Mouse (Mus musculus): ENCODE measurements at regions not wholly inside any gene's neighbourhood (a gene's known extent, or its start where the extent isn't known, plus 50 kb on each side); places are given as distances from the start of the nearest gene placed in this dataset.

DNA sequence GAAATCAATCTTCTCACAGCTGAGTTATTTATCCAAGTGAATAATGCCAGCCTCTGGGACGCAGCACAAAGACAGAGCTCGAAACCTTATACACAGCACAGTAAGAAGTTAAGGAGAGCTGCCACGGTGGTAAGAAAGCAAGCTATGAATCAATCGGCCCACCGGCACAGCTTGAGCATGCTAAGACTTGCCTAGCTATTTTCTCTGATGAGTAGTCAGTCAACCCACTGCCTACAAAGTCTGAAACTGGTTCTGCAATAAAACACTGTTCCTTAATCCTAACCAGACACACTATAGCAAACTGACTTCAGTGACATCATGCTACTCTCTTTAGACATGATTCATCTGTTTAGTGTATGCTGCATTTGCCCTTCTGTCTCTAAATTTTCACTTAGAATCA, 268.7 kb downstream of the 1190002N15Rik start:
- DNase-seq (ENCODE audit: low spot score in 2 of 2), result no peak

DNA sequence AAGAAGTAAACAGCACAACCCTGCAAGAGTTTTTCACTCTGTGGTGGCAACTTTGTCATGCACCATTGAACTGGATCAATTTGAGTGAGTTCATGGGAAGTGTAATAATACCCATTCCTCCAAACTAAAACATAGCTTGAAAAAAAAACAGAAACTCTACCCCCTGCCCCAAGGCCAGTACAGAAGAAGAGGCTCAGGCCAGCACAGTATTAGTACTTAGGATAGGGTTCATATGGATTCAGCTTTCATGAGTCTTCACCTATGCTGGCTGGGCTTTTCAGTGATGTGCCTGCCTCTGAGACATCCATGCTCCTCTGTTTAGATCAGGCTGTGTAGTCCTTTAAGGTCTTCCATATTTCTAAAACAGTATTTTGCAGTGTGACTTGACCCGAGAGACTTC, 270.6 kb downstream of the 1190002N15Rik start:
- DNase-seq (ENCODE audit: low spot score in 2 of 2), result no peak

DNA sequence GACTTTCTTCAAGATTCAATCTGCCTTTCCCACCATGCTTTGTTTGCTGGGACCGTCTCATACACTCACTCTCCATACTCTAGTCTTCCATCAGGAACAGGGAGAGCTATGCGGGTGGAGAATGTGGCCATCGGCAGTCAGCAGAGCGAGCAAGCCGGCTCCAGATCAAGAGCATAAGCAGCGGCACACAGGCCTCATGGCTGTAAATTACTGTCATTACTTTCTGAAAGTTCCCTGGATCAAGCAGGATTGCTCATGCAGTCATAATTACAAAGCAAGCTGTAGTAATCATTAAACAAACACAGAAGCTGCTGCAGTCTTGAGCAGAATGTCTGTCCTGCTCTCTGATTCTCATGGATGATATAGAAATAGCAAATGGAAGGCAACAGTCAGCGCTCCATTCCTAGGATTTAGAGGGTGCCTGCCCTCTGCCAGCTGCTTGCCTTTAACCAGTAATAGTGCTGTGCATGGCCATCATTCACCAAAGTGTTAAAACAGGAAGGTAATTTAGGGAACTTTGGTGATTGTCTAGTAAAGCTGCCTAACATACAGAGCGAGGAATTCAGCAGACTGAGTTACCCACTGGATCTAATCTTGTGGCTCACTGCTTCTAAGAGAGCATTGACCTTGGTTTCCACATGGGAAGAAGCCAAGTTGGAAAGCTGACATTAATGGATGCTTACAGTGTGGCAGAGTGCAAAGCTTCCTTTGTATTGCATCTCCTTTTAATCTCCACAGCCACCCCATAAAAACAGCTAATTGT, 298.2 kb downstream of the 1190002N15Rik start:
- no peak for DNase-seq (ENCODE audit: low spot score in 2 of 2)

DNA sequence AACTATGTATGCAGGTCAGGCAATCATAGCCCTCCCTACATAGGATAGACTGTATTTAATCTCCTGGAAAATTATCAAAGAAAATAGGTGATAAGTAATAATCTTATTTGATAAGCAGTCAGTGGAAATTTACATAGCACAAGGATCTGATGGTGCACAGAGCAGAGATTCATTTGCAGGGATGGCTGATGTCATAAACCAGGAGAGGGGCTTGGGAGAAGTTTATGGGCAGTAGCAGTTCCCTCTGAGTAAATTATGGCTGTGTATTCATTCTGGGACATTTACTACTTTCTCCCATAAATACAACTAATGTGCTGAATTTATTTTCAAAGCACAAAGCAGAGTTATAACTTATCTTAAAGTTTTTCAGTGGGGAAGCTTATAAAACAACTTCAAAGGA, 299.3 kb downstream of the 1190002N15Rik start:
- no peak for DNase-seq (ENCODE audit: low spot score in 2 of 2)

DNA sequence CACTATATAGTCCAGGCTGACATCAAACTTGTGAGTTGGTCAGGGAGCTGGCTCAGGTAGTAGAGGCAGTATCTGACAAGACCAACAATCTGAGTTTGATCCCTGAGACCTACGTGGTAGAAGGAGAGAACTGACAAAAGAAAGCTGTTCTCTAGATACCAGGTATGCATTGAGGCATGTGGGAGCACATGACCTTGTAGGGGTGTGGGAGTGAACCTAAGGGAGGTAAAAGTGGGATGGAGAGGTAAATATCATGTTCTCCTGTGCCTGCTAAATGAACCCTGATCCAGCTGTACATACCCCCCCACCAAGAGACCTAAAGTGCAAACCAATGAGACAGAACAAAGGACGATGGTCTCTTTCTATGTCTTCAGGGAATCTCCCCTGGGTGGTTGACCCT, 308.3 kb downstream of the 1190002N15Rik start:
- no peak for DNase-seq (ENCODE audit: low spot score in 2 of 2)

DNA sequence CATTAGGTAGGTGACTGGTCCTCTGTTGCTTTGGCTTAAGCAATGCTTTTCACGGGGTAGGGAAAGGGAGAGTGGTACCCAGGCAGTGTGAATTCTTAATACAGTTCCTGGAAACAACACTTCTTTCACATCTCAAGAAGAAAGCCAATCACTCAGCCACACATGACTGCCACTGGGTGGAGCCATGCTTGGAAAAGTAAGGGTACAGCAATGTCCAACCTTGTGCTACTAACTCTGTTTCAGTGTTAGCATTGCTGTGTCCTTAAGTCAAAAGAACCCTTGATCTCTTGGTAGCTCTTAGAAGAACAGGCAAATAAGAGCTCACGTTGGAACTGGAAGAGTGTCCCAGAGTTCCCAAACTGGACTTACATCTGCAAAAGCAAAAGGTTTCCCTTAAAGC, 318.8 kb downstream of the 1190002N15Rik start:
- DNase-seq (ENCODE audit: low spot score in 2 of 2), result no peak

DNA sequence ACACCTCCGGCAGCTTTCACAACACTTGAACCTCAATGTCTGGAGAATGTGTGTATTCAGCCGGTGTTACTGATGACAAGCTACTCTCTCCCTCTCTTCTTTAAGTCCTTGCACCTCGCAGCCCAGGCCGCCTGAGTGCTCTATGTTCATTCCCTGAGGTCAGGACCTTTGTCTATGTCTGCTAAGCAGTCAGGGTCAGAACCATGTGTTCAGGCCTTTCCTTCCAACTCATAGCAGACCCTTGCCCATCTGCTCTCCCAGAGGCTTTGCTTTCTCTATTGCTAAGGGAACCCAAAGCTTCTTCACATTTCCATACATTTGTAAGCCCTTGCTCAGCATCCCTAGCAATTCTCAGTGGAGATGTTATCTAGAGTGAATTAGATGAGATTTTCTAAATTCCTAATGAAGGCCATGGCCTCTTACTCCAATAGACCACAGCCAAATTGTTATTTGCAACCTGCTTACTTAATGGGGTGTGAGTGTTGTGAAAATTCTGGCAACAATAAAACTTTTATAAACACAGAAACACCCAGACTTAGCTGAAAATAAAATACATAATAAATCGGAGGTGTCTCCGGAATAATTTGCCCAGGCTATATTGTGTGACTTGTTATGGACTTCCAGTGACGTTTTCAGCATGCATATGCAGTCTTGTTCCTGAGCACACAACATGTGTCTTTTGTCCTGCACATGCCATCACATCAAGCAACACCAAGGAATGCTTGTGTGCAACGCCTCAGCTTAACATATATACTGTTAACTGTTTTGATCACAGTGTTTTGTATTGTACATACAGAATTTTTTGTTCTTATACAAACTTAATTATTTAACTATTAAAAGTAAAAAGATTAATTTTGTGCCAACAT, 321.2 kb downstream of the 1190002N15Rik start:
- DNase-seq (ENCODE audit: low spot score in 2 of 2), result no peak

DNA sequence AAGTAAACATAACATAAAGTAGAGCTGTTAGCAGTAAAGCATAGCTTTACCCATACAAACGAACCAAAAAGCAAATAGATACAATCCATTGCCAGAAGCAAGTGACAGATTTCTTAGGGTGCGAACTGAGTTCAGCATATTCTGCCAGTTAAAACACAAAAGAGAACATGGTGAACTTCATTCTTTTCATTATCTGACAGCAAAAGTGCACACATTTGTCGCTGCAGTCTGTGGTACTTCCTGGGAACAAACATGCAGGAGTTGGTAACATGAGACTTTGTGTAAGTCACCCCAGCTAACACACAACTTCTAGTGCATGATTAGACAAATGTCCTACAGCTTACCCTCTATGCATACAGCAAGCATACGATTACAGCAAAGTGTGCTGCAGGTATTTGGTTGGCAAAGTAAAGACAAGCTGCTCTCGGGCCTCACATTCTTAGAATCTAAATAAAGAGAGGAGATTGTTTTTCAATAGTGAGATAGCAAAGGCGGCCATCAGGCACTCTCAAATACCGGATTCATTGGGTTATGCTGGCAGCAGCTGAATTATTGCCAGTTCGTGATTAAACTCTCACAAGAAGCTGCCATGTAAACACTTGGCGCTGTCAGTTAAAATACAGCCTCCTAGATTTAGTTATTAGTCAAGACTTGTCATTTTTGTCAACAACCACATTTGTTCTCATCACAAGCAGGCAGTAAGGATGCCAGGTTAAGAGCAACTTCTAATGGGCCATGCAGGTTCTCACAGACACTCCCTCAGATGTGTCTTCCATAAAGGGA, 327.2 kb downstream of the 1190002N15Rik start:
- no peak for DNase-seq (ENCODE audit: low spot score in 2 of 2)

DNA sequence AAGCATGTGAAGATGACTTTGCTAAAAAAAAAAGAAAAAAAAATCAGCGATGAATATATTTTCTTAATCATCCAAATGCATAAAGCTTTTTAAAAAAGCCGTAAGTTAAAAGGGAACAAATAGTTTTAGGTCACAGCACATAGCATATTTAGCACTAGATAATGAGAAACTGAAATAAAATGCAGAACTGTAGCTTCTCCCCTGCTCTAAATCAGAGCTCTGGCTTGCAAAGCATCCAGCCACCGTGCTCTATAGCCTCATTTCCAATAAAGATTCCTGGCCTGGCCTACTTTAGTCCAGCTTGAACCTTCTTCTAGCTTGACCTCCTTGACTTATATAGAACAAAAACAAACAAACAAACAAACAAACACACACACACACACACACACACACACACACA, 328.9 kb downstream of the 1190002N15Rik start:
- DNase-seq (ENCODE audit: low spot score in 2 of 2), result no peak

DNA sequence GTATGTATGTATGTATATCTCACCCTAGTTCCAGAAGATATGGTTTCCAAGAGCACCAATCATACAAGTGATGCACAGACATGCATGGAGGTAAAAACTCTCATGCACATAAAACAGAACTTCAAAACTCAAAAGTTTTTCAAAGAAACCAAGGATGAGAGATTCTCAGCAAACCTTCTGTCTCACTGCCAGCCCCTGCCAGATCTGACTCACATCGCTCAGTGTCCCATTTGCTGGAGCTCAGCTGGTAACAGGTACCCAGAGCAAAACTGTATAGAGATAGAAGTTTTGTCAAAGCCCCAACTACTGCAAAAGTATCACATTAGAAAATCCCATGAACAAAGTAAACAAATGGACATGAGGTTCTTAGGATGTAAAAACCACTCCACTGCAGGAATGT, 337.0 kb downstream of the 1190002N15Rik start:
- DNase-seq (ENCODE audit: low spot score in 2 of 2), result no peak

DNA sequence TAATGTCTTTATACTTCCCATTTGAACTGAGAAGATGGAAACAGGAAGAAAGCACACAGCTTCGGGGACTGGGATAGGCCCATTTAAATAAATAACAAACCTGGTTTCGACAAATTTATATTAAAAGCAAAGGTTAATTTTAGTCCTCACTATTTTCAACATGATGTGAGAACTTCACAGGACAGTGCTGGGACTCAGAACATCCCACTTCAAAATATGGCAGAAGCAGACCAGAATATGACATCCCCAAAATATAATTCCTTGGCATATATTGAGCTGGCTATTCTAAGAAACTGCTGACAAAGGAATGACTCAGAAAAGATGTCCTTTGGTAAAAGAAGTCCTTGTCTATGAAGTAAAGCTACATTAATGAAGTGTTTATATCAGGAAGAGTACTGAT, 338.0 kb downstream of the 1190002N15Rik start:
- no peak for DNase-seq (ENCODE audit: low spot score in 2 of 2)

DNA sequence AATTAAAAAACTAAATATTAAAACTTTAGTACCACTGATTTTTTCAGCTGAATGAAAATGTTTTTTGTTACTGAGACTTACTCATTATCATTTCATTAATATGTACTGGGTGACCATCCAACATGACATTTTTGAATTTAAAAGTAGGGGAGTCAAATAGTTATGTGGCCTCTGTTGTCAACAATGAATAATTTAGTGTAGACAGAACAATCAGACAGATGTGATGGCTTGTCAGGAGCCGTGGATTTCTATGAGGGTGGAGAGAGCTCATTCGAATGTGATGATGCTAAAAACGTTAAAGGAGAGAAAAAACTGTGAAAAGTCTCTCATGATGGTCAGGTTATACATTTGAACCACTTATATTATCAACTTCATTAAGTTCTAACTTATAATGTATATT, 346.8 kb downstream of the 1190002N15Rik start:
- DNase-seq (ENCODE audit: low spot score in 2 of 2), result no peak

DNA sequence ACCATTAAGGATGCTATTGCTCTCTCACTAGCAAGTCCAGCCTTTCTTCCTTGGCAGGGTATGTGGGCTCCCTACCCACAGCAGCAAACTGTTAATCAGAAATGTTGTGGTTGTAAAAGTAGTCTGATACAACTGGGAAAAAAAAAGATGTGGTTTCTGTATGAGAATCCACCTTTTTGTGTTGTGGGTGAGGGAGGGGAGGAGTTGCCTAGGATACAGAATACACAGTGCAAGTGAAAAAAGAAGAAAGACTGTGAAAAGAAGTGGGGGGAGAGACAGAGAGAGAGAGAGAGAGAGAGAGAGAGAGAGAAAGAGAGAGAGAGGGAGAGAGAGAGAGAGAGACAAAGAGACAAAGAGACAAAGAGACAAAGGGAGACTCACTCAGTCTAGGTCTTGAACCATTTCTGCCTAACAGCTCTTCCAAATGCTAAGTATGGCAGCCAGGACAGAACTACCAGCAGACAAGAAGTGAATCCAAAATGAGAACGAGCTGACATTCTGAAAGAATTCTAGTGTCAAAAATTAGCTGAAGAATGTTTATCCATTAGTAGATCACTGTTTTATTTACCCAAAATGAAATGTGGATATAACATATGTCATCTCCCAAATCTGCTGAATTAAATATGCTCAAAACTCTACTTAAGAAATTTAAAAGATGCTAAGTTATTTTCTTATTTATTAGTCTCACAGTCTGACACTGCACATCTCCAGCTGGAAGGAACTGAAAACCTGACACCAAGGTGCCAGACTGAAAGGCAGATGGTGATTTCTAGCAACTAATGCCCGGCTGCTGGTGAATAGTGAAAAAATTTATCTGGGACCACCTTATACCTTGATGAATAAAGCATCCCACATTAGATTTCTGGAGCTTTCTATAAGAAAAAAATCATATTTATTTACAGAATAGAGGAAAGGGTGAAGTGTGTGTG, 347.7 kb downstream of the 1190002N15Rik start:
- DNase-seq (ENCODE audit: low spot score in 2 of 2), result no peak

DNA sequence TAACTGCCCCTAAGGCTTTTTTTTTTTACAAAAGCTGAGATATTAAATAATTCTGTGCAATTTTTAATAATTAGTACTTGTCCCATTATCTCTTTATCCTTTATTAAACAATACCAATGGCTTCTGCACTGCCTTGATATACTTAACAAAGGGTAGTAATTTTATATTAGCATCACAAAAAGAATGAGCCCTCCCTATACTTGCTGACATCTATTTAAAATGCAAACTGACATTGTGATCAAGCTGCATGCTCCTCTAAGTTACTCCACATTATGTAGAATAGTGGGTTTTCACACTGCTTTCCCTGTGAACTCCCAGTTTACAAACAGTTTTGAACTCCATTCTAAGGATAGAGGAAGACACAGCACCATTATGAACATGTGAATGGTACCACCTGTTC, 349.8 kb downstream of the 1190002N15Rik start:
- DNase-seq (ENCODE audit: low spot score in 2 of 2), result no peak

DNA sequence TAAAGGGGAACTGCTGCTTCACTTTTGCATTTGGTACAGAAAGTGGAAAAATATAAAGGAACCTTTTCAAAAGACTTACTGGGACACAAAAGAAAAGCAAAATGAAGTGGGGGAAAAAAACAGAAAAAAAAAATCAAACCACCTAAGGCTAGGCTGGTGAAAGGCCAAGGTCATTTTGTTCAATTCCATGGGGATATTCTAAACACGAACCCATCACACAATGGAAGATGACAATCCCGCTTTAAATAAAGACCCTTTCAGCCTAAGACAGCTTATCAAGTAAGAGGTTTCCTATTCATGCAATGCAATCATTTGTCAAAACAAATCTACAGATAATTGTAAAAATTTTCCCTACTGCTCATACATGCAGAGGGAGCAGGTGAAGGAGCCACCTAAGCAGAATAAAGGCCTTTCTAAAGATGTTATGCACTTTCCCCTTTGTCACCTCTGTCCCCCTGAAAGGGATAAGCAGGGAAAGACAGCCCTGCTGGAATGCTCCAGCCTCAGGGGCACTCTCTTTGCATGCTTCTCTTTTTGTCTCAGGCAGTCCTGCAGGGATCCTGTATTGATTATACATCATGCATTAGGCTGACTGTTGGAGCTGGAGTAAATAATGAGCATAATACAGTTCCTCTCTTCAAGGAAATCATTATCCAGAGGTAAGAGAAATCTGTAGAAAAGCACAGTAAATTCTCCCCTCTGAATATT, 367.8 kb downstream of the 1190002N15Rik start:
- no peak for DNase-seq (ENCODE audit: low spot score in 2 of 2)

DNA sequence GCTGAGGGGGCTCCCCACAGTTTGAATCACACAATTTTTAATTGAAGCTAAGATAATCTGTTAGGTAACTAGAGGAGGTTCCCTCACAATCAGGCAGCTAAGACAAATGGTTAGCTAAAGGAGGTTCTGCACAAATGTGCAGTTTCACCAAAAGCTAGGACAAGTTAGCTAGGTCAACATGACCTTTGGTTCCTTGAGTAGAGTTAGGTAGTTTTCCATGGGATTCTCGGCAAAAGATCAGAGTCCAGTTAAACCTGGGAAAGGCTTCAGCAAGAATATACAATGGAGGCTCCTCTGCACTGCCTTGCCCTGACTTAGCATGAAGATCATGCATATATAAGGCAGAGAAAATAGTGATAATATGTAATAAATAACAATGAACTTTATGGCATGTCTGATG, 374.2 kb downstream of the 1190002N15Rik start:
- DNase-seq (ENCODE audit: low spot score in 2 of 2), result no peak

DNA sequence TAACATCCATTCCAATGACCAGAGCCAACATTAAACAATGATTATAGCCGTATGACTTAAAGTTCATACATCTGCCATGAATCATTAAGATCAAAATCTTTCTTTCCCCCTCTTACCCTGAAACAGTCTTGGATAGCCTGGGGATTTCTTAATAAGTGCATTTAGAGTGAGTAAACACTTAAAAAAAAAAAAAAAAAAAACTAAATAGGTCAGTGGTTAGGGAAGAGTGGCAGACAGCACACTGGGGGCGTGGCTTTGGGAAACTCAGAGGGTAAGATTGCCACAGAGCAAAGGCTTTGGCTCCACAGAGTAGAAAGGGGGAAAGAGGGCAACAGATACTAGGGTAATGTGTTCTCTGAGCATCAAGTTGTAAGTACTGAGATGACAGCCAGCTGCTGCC, 382.3 kb downstream of the 1190002N15Rik start:
- no peak for DNase-seq (ENCODE audit: low spot score in 2 of 2)

DNA sequence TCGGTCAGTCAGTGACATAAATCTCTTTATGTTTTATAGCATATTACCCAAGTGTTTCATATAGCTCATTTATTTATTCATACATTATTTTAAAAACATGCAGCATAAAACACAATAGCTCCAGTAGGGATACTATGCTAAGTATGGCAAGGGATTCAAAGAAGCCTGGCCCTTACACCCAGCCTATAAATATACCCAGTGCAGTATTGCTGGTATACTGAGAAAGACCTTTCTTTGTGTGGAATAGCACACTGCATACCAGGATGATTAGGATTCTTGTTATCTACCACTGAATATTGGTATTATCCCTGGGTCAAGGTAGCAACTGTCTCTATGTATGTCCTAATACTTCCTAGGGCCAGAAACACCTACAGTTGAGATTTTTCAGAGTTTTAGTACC, 389.4 kb downstream of the 1190002N15Rik start:
- DNase-seq (ENCODE audit: low spot score in 2 of 2), result no peak

DNA sequence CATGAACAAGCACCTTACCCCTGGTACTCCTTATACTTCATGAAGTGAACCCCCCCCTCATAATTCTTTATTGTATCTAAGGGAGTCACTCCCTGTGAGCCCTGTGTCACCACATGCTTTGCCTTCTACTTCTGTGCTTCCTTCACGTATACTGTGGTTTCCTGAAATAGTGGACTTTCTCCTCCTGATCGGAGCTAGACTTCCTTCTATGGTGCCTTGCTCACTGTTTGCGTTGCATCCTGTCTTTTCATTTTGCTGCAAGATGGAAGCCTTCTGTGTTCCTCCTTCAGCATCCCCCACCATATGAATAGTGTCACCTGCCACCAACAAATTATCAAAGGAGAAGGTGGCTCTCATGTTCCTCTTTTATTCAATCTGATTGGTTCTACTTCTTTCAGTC, 391.1 kb downstream of the 1190002N15Rik start:
- no peak for DNase-seq (ENCODE audit: low spot score in 2 of 2)

DNA sequence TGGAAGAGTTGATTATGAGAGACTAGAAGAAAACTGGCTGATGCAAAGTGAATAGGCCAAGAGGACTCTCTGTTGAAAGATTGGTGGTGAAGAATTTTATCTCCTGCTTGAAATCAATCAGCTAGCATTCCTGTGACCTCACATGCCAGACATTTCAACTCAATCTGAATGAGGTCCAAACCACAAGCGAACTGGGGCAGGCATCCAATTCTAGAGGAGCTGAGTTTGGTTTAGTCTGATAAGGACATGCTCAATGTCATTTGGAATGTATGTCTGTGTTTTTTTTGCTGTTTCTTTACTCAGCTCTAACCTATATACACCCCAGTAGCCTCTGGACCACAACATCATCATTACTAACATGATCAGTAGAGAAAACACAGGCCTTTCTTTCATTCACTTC, 401.4 kb downstream of the 1190002N15Rik start:
- no peak for DNase-seq (ENCODE audit: low spot score in 2 of 2)

DNA sequence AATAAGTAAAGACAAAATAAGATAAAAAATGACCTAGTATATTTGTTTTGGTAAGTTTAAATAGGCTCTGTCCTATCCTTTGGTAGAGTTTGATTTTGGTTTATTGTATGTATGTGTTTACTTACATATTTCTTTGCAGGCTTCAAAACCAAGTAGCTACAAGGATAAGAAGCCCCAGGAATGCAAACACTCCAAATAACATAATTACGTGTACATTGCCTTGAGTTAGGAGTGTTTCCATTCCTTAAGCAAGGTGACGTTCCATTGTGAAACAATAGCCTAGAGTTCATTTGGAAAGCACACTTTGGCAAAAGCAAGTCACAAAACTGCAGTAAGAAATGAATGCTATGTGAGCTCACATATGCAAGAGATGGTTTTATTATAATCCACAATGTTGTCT, 404.2 kb downstream of the 1190002N15Rik start:
- no peak for DNase-seq (ENCODE audit: low spot score in 2 of 2)
